Mouse (Mus musculus) embryonic facial prominence, embryonic 10.5 days (tissue): ENCODE measurements around the gene Ap3d1. TPM values are rescaled to one million over a fixed set of nuclear protein-coding genes. Genes with fewer than 3 reads are reported as not detected.

Source experiments
- DNase-seq: peaks from one replicate; pipeline ENCODE4 v3.0.0-alpha.2; 2017; ENCODE audit warnings: low spot score
- H3K27ac ChIP-seq: fragments of 300-500 bp; sonication (generic); replicated peaks from 2 replicates; pipeline ENCODE4 v1.5.1; 2016; ENCODE audit warnings: mild to moderate bottlenecking
- H3K27me3 ChIP-seq: fragments of 300-500 bp; sonication (generic); replicated peaks from 2 replicates; pipeline ENCODE4 v1.6.1; 2016; ENCODE audit warnings: low read depth, mild to moderate bottlenecking; ENCODE audit not compliant: poor library complexity, severe bottlenecking
- H3K36me3 ChIP-seq: fragments of 300-500 bp; sonication (generic); replicated peaks from 2 replicates; pipeline ENCODE4 v1.6.1; 2016; ENCODE audit warnings: mild to moderate bottlenecking, moderate library complexity
- H3K4me1 ChIP-seq: fragments of 300-500 bp; sonication (generic); 2 replicates; pipeline ENCODE4 v1.6.1; 2016
- H3K4me3 ChIP-seq: fragments of 300-500 bp; sonication (generic); 2 replicates; pipeline ENCODE4 v1.5.1; 2016; ENCODE audit warnings: mild to moderate bottlenecking, moderate library complexity
- H3K9me3 ChIP-seq: fragments of 300-500 bp; sonication (generic); 2 replicates; pipeline ENCODE4 v1.6.1; 2016; ENCODE audit warnings: mild to moderate bottlenecking
- WGBS: fragments of 180-500 bp; shearing (Covaris S2); methylation state at CpG from one replicate; pipeline ENCODE4 v1.1.7; 2016; 5-methylcytosine and 5-hydroxymethylcytosine counted together
- polyA plus RNA-seq: library from polyadenylated mRNA; unstranded; fragments of >200 nt; fragmentation: Nextera tagmentation; extraction: Ambion mirVana; gene quantifications from 2 replicates; pipeline ENCODE4 v1.2.1, GENCODE M21; 2016

Ap3d1 gene
- polyA plus RNA-seq, 1 experiment from 2014 or later = 60.5 TPM

DNA sequence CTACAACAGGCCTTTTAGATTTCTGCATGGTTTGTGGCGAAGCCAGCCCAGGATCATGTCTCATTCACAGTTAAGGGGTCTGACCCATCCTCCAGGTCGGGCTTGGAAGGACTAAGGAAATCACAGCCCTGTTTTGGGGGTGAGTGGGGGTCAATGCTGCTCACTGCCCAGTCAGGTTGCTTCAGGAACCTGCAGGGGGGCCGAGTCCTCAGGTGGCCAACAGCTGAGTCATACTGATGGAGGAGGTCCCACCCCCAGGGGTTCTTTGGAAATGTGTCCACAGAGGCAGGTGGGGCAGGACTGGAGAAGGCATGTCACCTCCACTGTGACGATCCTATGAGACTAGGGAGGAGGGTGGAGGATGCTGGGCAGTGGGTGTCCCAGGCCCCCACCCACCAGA, 76.6 kb downstream of the Ap3d1 start:
- no peak for DNase-seq
- H3K4me1 ChIP-seq = peaks cover 45% of the 10 kb centered on the region
- H3K27ac ChIP-seq = 0 out of 2 replicates have a peak overlapping the region, but pooled peaks have one; percentile 1
- no peaks in the 10 kb centered on the region for H3K9me3 ChIP-seq
- H3K36me3 ChIP-seq = peaks cover 54% of the 10 kb centered on the region
- WGBS = 76% methylated on average over 4 of the region's 4 CpGs
- no peaks in the 10 kb centered on the region for H3K27me3 ChIP-seq
- peak overlapping the region; percentile 37; the same call in 1 of the 2 replicates for H3K4me3 ChIP-seq

DNA sequence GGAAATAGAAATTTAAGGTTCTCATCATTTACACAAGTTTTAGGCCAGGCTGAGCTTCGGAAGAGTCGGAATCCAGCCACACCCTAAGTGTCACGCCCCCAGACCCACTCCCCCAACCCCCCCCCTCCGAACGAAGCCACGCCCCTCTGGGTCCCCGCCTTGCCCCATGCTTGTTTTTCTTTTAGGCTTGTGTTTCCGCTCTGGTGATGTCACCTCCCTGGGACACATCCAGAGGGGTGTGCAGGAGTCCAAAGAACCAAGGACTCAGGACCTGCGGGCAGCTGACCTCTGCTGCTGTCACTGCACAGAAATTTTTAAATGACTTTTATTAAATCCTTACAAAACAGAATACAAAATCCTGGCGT, 77.1 kb downstream of the Ap3d1 start:
- H3K36me3 ChIP-seq = peaks cover 49% of the 10 kb centered on the region

DNA sequence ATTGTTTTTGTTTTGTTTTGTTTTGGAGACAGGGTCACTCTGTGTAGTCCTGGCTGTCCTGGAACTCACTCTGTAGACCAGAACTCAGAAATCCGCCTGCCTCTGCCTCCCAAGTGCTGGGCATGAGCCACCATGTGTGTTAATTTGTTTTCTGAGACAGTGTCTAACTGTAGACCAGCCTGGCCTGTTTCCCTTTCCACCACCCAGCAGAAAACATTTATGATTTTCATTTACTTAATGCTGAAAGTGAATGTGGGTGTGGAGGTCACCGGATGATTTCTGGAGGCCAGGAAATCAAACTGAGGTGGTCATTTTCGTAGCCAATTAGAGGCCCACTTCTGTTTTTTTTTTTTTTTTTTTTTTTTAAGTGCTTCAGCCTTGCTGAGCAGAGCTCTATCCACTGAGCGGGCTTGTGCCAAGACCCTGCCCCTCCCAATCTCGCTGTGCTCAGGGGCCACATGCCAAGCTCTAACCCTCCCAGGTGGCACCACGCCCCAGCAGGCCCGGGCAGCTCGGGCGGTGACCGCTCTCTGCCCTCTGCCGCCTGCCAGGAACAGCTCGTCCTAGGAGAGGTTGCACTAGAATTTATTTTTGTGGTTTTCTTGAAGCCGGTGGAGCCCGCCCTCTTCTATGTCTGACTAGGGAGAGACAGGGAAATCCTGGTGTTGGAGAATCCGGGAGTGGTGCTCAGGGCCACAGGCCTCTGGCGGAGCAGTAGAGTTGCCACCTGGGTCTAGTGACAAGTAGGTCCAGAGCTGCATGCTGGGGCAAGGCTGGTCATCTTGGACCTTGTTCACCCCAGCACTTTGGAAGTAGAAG, 77.7 kb downstream of the Ap3d1 start:
- WGBS = 43% methylated on average over 16 of the region's 16 CpGs
- H3K4me1 ChIP-seq = peaks cover 45% of the 10 kb centered on the region
- H3K27me3 ChIP-seq = no peaks in the 10 kb centered on the region
- H3K27ac ChIP-seq = peak overlapping the region; percentile 71
- no peaks in the 10 kb centered on the region for H3K9me3 ChIP-seq
- DNase-seq = peak; percentile 38
- H3K4me3 ChIP-seq = peak overlapping the region; percentile 37
- peaks cover 43% of the 10 kb centered on the region for H3K36me3 ChIP-seq

More for the DNA sequence above, 77.1 kb downstream of the Ap3d1 start:
- Histone ChIP-seq H3K4me3 (peak overlapping the region; percentile 37), H3K27ac (peak overlapping the region; percentile 71; the same call in 1 of the 2 replicates), H3K4me1 (peaks cover 45% of the 10 kb centered on the region), H3K9me3 (no peaks in the 10 kb centered on the region), H3K27me3 (no peaks in the 10 kb centered on the region)
- WGBS = 14% methylated on average over 10 of the region's 10 CpGs
- DNase-seq = peak; percentile 56

DNA sequence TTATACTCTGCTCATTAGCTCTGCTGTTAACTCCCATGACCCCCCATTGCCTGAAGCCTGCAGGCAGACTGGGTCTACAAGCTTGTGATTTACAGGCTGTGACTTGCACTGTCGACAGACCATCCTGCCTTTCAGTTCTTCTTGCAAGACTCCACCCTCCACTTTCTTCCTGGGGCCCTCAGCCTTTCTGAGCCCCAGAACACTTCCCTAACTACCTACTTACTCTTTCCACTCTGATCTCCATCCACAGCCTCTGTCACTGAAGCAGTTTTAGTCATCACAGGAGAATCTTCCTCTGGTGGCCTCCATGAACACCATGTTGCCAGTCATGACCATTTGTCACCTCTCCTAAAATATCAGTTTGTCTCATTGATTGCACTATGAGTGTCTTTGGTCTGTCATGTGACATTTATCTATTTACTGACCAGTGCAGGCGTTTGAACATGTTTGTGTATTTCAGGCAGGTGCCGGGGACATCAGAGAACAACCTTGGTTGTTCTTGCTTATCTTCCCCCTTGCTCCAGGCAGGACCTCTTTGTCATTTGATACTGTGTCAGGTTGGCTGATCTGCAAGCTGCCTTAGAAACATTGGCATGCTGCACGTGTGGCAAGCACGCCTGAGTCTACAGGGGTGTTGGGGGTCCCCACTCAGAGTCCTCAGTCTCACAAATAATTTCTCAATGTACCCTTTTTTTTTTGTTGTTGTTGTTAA, 78.4 kb downstream of the Ap3d1 start:
- DNase-seq = no peak
- H3K27ac ChIP-seq = peak overlapping the region; percentile 71
- H3K36me3 ChIP-seq = peaks cover 35% of the 10 kb centered on the region
- 64% methylated on average over 5 of the region's 5 CpGs for WGBS
- no peaks in the 10 kb centered on the region for H3K27me3 ChIP-seq
- H3K4me3 ChIP-seq = no peak overlapping the region
- no peaks in the 10 kb centered on the region for H3K9me3 ChIP-seq
- H3K4me1 ChIP-seq = peaks cover 50% of the 10 kb centered on the region

DNA sequence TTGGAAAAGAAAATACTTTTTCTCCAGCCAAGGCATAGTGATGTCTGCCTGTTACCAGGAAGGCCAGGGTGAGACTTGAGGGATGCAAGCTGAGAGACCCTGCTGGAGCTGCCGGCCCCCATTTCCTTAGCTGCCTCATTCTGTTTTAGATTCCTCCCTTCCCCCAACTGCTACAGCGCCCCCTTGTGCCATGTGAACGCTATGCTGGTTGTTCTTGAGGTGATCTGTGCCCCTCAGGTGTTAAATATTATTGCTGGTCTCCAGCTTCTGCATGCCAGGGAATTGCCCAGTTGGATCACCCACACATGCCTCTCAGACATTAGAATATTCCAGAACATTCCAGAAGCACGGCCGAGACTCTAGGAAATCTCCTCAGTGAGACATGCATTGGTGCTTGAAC, 80.9 kb downstream of the Ap3d1 start:
- H3K4me3 ChIP-seq = 0 out of 2 replicates have a peak overlapping the region, but pooled peaks have one; percentile 16
- H3K27me3 ChIP-seq = no peaks in the 10 kb centered on the region
- peak; percentile 54 for DNase-seq
- H3K36me3 ChIP-seq = peaks cover 11% of the 10 kb centered on the region
- 36% methylated on average over 5 of the region's 5 CpGs for WGBS
- H3K9me3 ChIP-seq = no peaks in the 10 kb centered on the region
- no peak overlapping the region for H3K27ac ChIP-seq
- H3K4me1 ChIP-seq = peaks cover 52% of the 10 kb centered on the region

DNA sequence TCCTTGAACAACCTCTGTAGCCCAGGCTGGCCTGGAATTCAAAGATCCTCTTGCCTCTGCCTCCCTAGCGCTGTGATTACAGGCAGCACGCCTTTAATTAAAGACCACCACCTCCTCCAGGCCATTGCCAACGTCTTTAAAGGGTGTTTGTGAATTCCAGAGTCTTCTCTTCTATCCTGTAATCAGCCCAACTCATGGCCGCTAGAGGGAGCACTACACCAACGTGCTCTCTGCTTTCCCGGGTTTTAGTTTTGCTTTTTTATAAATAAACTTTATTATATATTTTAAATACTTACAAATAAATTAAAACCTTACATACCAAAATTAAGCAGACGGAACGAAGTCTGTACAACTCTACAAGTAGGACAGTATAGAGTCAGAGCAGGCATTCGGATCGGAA, 82.9 kb downstream of the Ap3d1 start:
- Histone ChIP-seq H3K9me3 (no peaks in the 10 kb centered on the region), H3K27me3 (no peaks in the 10 kb centered on the region), H3K4me1 (peaks cover 50% of the 10 kb centered on the region), H3K4me3 (no peak overlapping the region), H3K27ac (peak overlapping the region; percentile 40; the same call in 1 of the 2 replicates), H3K36me3 (no peaks in the 10 kb centered on the region)
- peak; percentile 76 for DNase-seq
- 20% methylated on average over 10 of the region's 10 CpGs for WGBS

DNA sequence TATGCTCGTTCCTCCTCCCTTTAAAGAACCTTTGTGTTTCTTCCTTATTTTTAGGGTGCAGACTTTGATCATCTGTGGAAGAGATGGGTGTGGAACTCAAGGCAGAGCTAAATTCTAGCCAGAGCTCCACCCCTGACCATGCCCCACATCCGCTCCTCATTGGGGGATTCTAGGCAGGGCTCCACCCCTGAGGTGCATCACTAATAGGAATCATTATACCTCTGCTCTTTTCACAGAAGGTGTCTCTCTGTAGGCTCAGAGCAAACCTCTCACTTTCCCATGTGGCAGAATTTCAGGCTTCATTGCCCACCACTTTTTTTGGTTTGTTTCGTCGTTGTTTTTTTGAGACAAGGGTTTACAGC, 83.2 kb downstream of the Ap3d1 start:
- Histone ChIP-seq H3K36me3 (no peaks in the 10 kb centered on the region), H3K9me3 (no peaks in the 10 kb centered on the region), H3K27ac (no peak overlapping the region), H3K27me3 (no peaks in the 10 kb centered on the region), H3K4me3 (no peak overlapping the region), H3K4me1 (peaks cover 49% of the 10 kb centered on the region)
- 68% methylated on average over 4 of the region's 4 CpGs for WGBS
- no peak for DNase-seq

DNA sequence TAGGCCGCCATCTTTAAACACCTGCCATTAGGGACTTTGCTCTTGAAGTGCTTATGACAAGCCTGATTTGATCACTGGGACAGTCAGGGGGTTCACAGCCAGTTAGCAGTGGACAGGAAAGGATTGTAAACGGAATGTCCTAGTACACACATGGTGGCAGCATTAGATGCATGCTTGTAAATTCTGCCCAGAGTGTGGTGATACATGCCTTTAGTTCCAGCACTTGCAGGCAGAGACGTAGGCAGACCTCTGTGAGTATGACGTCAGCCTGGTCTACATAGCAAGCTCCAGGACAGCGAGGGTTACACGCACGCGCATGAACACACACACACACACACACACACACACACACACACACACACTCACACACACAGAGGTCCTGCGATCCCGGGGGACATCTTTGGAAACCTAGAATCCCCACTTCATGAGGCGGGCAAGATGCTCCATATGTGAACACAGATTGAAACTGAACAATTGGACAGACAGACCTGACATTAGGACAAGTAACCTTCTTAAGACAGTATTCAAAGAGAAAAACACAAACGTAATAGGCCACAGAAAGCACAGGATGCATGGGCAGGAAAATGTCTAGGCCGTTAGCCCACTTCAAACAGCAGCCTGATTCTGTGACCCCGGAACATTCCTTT, 83.7 kb downstream of the Ap3d1 start:
- Histone ChIP-seq H3K27ac (no peak overlapping the region), H3K4me1 (peaks cover 46% of the 10 kb centered on the region), H3K36me3 (no peaks in the 10 kb centered on the region), H3K27me3 (no peaks in the 10 kb centered on the region), H3K4me3 (no peak overlapping the region), H3K9me3 (no peaks in the 10 kb centered on the region)
- WGBS = 90% methylated on average over 14 of the region's 14 CpGs
- DNase-seq = no peak

Other genes with a start within 250 kb of the Ap3d1 start
- 0.17 and 0.58 TPM in 2 replicates for gene Onecut3, start 247.4 kb downstream of the Ap3d1 start, polyA plus RNA-seq
- gene Atp8b3, start 203.1 kb downstream of the Ap3d1 start, polyA plus RNA-seq = 0.51 and 0.75 TPM in 2 replicates
- gene Rexo1, start 180.7 kb downstream of the Ap3d1 start, polyA plus RNA-seq = 34.7 and 35.0 TPM in 2 replicates
- 8.5 TPM in 2 replicates for gene Klf16, start 164.9 kb downstream of the Ap3d1 start, polyA plus RNA-seq
- gene Abhd17a, start 151.9 kb downstream of the Ap3d1 start, polyA plus RNA-seq = 79.8 and 84.9 TPM in 2 replicates
- 84.8 and 88.2 TPM in 2 replicates for gene Scamp4, start 139.4 kb downstream of the Ap3d1 start, polyA plus RNA-seq
- gene Adat3, start 139.4 kb downstream of the Ap3d1 start, polyA plus RNA-seq = 10.9 and 14.1 TPM in 2 replicates
- 5.7 and 6.4 TPM in 2 replicates for gene Gm49322, start 136.2 kb downstream of the Ap3d1 start, polyA plus RNA-seq
- gene Csnk1g2, start 119.4 kb downstream of the Ap3d1 start, polyA plus RNA-seq = 198 TPM in 2 replicates
- 83.2 and 84.8 TPM in 2 replicates for gene Btbd2, start 85.2 kb downstream of the Ap3d1 start, polyA plus RNA-seq
- gene Mknk2, start 64.2 kb downstream of the Ap3d1 start, polyA plus RNA-seq = 118 and 119 TPM in 2 replicates
- 54.4 and 54.7 TPM in 2 replicates for gene Mob3a, start 40.3 kb downstream of the Ap3d1 start, polyA plus RNA-seq
- 10.5 and 10.8 TPM in 2 replicates for gene Izumo4, start 40.1 kb downstream of the Ap3d1 start, polyA plus RNA-seq
- 23.5 and 25.0 TPM in 2 replicates for gene Dot1l, start 12.9 kb upstream of the Ap3d1 start, polyA plus RNA-seq
- gene Sf3a2, start 55.9 kb upstream of the Ap3d1 start, polyA plus RNA-seq = 114 and 127 TPM in 2 replicates
- gene Plekhj1, start 56.4 kb upstream of the Ap3d1 start, polyA plus RNA-seq = 181 and 184 TPM in 2 replicates
- 0.11 and 0.17 TPM in 2 replicates for gene Amh, start 63.0 kb upstream of the Ap3d1 start, polyA plus RNA-seq
- 0.26 and 0.52 TPM in 2 replicates for gene Jsrp1, start 71.2 kb upstream of the Ap3d1 start, polyA plus RNA-seq
- 2,205 and 2,316 TPM in 2 replicates for gene Oaz1, start 84.4 kb upstream of the Ap3d1 start, polyA plus RNA-seq
- 1.3 and 1.6 TPM in 2 replicates for gene Lingo3, start 101.8 kb upstream of the Ap3d1 start, polyA plus RNA-seq
- gene Lsm7, start 112.9 kb upstream of the Ap3d1 start, polyA plus RNA-seq = 364 TPM in 2 replicates
- 45.2 and 45.3 TPM in 2 replicates for gene Sppl2b, start 113.0 kb upstream of the Ap3d1 start, polyA plus RNA-seq
- gene Tmprss9, start 129.6 kb upstream of the Ap3d1 start, polyA plus RNA-seq = 0.06 and 0.10 TPM in 2 replicates
- 349 and 359 TPM in 2 replicates for gene Timm13, start 158.7 kb upstream of the Ap3d1 start, polyA plus RNA-seq
- gene Lmnb2, start 176.0 kb upstream of the Ap3d1 start, polyA plus RNA-seq = 82.7 and 83.1 TPM in 2 replicates
- gene Gadd45b, start 187.8 kb upstream of the Ap3d1 start, polyA plus RNA-seq = 6.5 and 6.8 TPM in 2 replicates